Mouse (Mus musculus) liver, postnatal 0 days (tissue): Measurements from ENCODE around the gene Arid2.

Source experiments
- CTCF ChIP-seq: sonication (generic); IDR thresholded peaks from 2 replicates; pipeline ENCODE4 v1.5.1; 2016; ENCODE audit warnings: antibody characterized with exemption, low read depth
- EP300 ChIP-seq: IDR thresholded peaks from 2 replicates; pipeline ENCODE4 v1.6.1; 2016; ENCODE audit warnings: antibody characterized with exemption, low read depth, mild to moderate bottlenecking

- TF ChIP-seq CTCF (no peak), EP300 (no peak)
Measured at GRCm38 (mm10) chr15:96405548-96405947, 118.2 kb downstream of the Arid2 start.
